Mouse (Mus musculus): ENCODE measurements around the gene Med29. TPM values are rescaled to one million over a fixed set of nuclear protein-coding genes. Genes with fewer than 3 reads are reported as not detected.

The Med29 gene
- polyA plus RNA-seq, 1 experiment from 2014 or later = 31.8 TPM

Other genes with a start within 250 kb of the Med29 start
- 112 and 133 TPM in 2 replicates for gene Fbl, start 223.0 kb downstream of the Med29 start, polyA plus RNA-seq (2015; fragmentation: Nextera tagmentation; extraction: Ambion mirVana)
- 1.6 and 1.7 TPM in 2 replicates for gene Dyrk1b, start 213.2 kb downstream of the Med29 start, polyA plus RNA-seq (2015; fragmentation: Nextera tagmentation; extraction: Ambion mirVana)
- 0.28 and 0.40 TPM in 2 replicates for gene Eid2, start 124.8 kb downstream of the Med29 start, polyA plus RNA-seq (2015; fragmentation: Nextera tagmentation; extraction: Ambion mirVana)
- 2.5 and 2.6 TPM in 2 replicates for gene Eid2b, start 115.0 kb downstream of the Med29 start, polyA plus RNA-seq (2015; fragmentation: Nextera tagmentation; extraction: Ambion mirVana)
- gene Selenov, start 101.5 kb downstream of the Med29 start, polyA plus RNA-seq (2015; fragmentation: Nextera tagmentation; extraction: Ambion mirVana) = not detected in 2 replicates
- 0.06 and 0.07 TPM in 2 replicates for gene Dll3, start 90.5 kb downstream of the Med29 start, polyA plus RNA-seq (2015; fragmentation: Nextera tagmentation; extraction: Ambion mirVana)
- 114 and 118 TPM in 2 replicates for gene Timm50, start 80.6 kb downstream of the Med29 start, polyA plus RNA-seq (2015; fragmentation: Nextera tagmentation; extraction: Ambion mirVana)
- gene Supt5, start 54.0 kb downstream of the Med29 start, polyA plus RNA-seq (2015; fragmentation: Nextera tagmentation; extraction: Ambion mirVana) = 35.2 and 42.8 TPM in 2 replicates
- 937 and 964 TPM in 2 replicates for gene Rps16, start 42.1 kb downstream of the Med29 start, polyA plus RNA-seq (2015; fragmentation: Nextera tagmentation; extraction: Ambion mirVana)
- gene Plekhg2, start 20.1 kb downstream of the Med29 start, polyA plus RNA-seq (2015; fragmentation: Nextera tagmentation; extraction: Ambion mirVana) = 4.9 and 5.0 TPM in 2 replicates
- gene Zfp36, start 12.5 kb downstream of the Med29 start, polyA plus RNA-seq (2015; fragmentation: Nextera tagmentation; extraction: Ambion mirVana) = 4.7 and 6.3 TPM in 2 replicates
- 30.7 and 33.4 TPM in 2 replicates for gene Paf1, start 243 bp upstream of the Med29 start, polyA plus RNA-seq (2015; fragmentation: Nextera tagmentation; extraction: Ambion mirVana)
- 32.1 and 32.9 TPM in 2 replicates for gene Gmfg, start 44.7 kb upstream of the Med29 start, polyA plus RNA-seq (2015; fragmentation: Nextera tagmentation; extraction: Ambion mirVana)
- gene Lrfn1, start 59.3 kb upstream of the Med29 start, polyA plus RNA-seq (2015; fragmentation: Nextera tagmentation; extraction: Ambion mirVana) = 0.15 and 0.36 TPM in 2 replicates
- gene Ifnl2, start 117.7 kb upstream of the Med29 start, polyA plus RNA-seq (2015; fragmentation: Nextera tagmentation; extraction: Ambion mirVana) = not detected in 2 replicates
- gene Ifnl3, start 130.1 kb upstream of the Med29 start, polyA plus RNA-seq (2015; fragmentation: Nextera tagmentation; extraction: Ambion mirVana) = not detected in 2 replicates
- gene Sycn, start 148.2 kb upstream of the Med29 start, polyA plus RNA-seq (2015; fragmentation: Nextera tagmentation; extraction: Ambion mirVana) = not detected in 2 replicates
- gene Nccrp1, start 154.5 kb upstream of the Med29 start, polyA plus RNA-seq (2015; fragmentation: Nextera tagmentation; extraction: Ambion mirVana) = not detected in 2 replicates
- 4.1 and 5.8 TPM in 2 replicates for gene Samd4b, start 205.4 kb upstream of the Med29 start, polyA plus RNA-seq (2015; fragmentation: Nextera tagmentation; extraction: Ambion mirVana)
- gene Pak4, start 205.5 kb upstream of the Med29 start, polyA plus RNA-seq (2015; fragmentation: Nextera tagmentation; extraction: Ambion mirVana) = 16.2 and 18.5 TPM in 2 replicates
- gene Acp7, start 238.6 kb upstream of the Med29 start, polyA plus RNA-seq (2015; fragmentation: Nextera tagmentation; extraction: Ambion mirVana) = not detected in 2 replicates